Mouse (Mus musculus) megakaryocyte, embryonic 14.5 days (primary cell): Measurements from ENCODE around the gene Pes1.

Experiments used
- FLI1 ChIP-seq: IDR thresholded peaks from 2 replicates; pipeline ENCODE4 v1.6.1; 2012; ENCODE audit warnings: low read length, inconsistent platforms, mixed read lengths
- GATA1 ChIP-seq: IDR thresholded peaks from 3 replicates; pipeline ENCODE4 v1.6.1; 2012; ENCODE audit warnings: mixed read lengths, low read length, inconsistent platforms, borderline replicate concordance

GRCm38 (mm10) chr11:3995511-3995910 is 31.7 kb downstream of the Pes1 start:
- no peak for TF ChIP-seq FLI1
- TF ChIP-seq GATA1, result no peak
